Mouse (Mus musculus) erythroblast, embryonic 14.5 days (primary cell): ENCODE results near the gene Prss33.

Source experiments
- GATA1 ChIP-seq: IDR thresholded peaks from 2 replicates; pipeline ENCODE4 v1.6.1; 2012; ENCODE audit warnings: low read length, inconsistent platforms, mixed read lengths
- TAL1 ChIP-seq: IDR thresholded peaks from 3 replicates; pipeline ENCODE4 v1.6.1; 2012; ENCODE audit warnings: low read length, inconsistent platforms, mixed read lengths

GRCm38 (mm10) chr17:23789749-23790268 is 46.0 kb downstream of the Prss33 start:
- TF ChIP-seq TAL1 = no peak
- TF ChIP-seq GATA1 = no peak
